Mouse (Mus musculus) kidney, embryonic 14.5 days (tissue): ENCODE data around the gene Hydin. TPM values are rescaled to one million over a fixed set of nuclear protein-coding genes. Genes with fewer than 3 reads are reported as not detected.
"Not testable (repeated sequence)": the region's sequence is repeated elsewhere in the genome, so short reads cannot be mapped to it uniquely, and the experiment has no call there.

Source experiments
- ATAC-seq: fragments of 200-750 bp; cut with Nextera tagmentation; 2 replicates; pipeline ENCODE4 v1.8.0; 2017; ENCODE audit warnings: moderate number of reproducible peaks, mild to moderate bottlenecking, moderate TSS enrichment, moderate library complexity; ENCODE audit not compliant: low FRiP score, low TSS enrichment
- H3K27ac ChIP-seq: fragments of 300-500 bp; sonication (generic); 2 replicates; pipeline ENCODE4 v1.5.1; 2014; ENCODE audit warnings: low read depth, mild to moderate bottlenecking, low read length, moderate library complexity, mixed read lengths
- H3K27me3 ChIP-seq: fragments of 300-500 bp; sonication (generic); 2 replicates; pipeline ENCODE4 v1.6.1; 2014; ENCODE audit warnings: mild to moderate bottlenecking, low read length; ENCODE audit not compliant: control insufficient read depth, insufficient read depth
- H3K36me3 ChIP-seq: fragments of 300-500 bp; sonication (generic); 2 replicates; pipeline ENCODE4 v1.6.1; 2014; ENCODE audit warnings: low read length, mixed read lengths; ENCODE audit not compliant: control insufficient read depth, insufficient read depth
- H3K4me1 ChIP-seq: fragments of 300-500 bp; sonication (generic); 2 replicates; pipeline ENCODE4 v1.6.1; 2014; ENCODE audit warnings: low read length, mixed read lengths; ENCODE audit not compliant: control insufficient read depth, insufficient read depth
- H3K4me2 ChIP-seq: fragments of 300-500 bp; sonication (generic); replicated peaks from 2 replicates; pipeline ENCODE4 v1.6.1; 2014; ENCODE audit warnings: low read depth, mild to moderate bottlenecking, low read length
- H3K4me3 ChIP-seq: fragments of 300-500 bp; sonication (generic); 2 replicates; pipeline ENCODE4 v1.5.1; 2014; ENCODE audit warnings: mild to moderate bottlenecking, low read length
- H3K9ac ChIP-seq: fragments of 300-500 bp; sonication (generic); 2 replicates; pipeline ENCODE4 v1.6.1; 2014; ENCODE audit warnings: low read depth, mild to moderate bottlenecking, low read length, moderate library complexity
- H3K9me3 ChIP-seq: fragments of 300-500 bp; sonication (generic); 2 replicates; pipeline ENCODE4 v1.6.1; 2016; ENCODE audit warnings: low read length; ENCODE audit not compliant: control insufficient read depth
- WGBS: fragments of 180-500 bp; shearing (Covaris S2); extraction: QIAGEN DNeasy Blood & Tissue Kit; methylation state at CpG from one replicate; pipeline ENCODE4 v1.1.7; 2014; 5-methylcytosine and 5-hydroxymethylcytosine counted together
- polyA plus RNA-seq: library from polyadenylated mRNA; unstranded; fragments of >200 nt; fragmentation: Nextera tagmentation; extraction: Ambion mirVana; gene quantifications from 2 replicates; pipeline ENCODE4 v1.2.1, GENCODE M21; 2014

The Hydin gene
- polyA plus RNA-seq, 1 experiment from 2014 or later: not detected

- 76% methylated on average over 4 of the region's 4 CpGs for WGBS
- Histone ChIP-seq H3K9me3 (no peaks in the 10 kb centered on the region), H3K27ac (no peak overlapping the region), H3K36me3 (no peaks in the 10 kb centered on the region), H3K4me3 (no peak overlapping the region), H3K9ac (no peak overlapping the region), H3K4me2 (no peak overlapping the region), H3K27me3 (no peaks in the 10 kb centered on the region), H3K4me1 (no peaks in the 10 kb centered on the region)
- no peak for ATAC-seq
These were observed 52.8 kb downstream of the Hydin start for GRCm38 (mm10) chr8:110319586-110319985.

GRCm38 (mm10) chr8:110321446-110321845 is 54.7 kb downstream of the Hydin start:
- Histone ChIP-seq H3K9ac (no peak overlapping the region), H3K36me3 (no peaks in the 10 kb centered on the region), H3K9me3 (no peaks in the 10 kb centered on the region), H3K4me2 (no peak overlapping the region), H3K27me3 (no peaks in the 10 kb centered on the region), H3K27ac (no peak overlapping the region), H3K4me3 (no peak overlapping the region), H3K4me1 (no peaks in the 10 kb centered on the region)
- WGBS: 68% methylated on average over 2 of the region's 2 CpGs
- ATAC-seq: no peak

GRCm38 (mm10) chr8:110323981-110324574 is 57.3 kb downstream of the Hydin start:
- H3K4me3 ChIP-seq: no peak overlapping the region
- H3K4me2 ChIP-seq: no peak overlapping the region
- no peaks in the 10 kb centered on the region for H3K9me3 ChIP-seq
- H3K36me3 ChIP-seq: no peaks in the 10 kb centered on the region
- H3K9ac ChIP-seq: no peak overlapping the region
- ATAC-seq: no peak
- no peaks in the 10 kb centered on the region for H3K27me3 ChIP-seq
- 73% methylated on average over 10 of the region's 10 CpGs for WGBS
- H3K27ac ChIP-seq: no peak overlapping the region
- no peaks in the 10 kb centered on the region for H3K4me1 ChIP-seq

- not testable (repeated sequence) for H3K36me3 ChIP-seq, H3K27ac ChIP-seq, H3K9me3 ChIP-seq, H3K4me3 ChIP-seq, H3K4me2 ChIP-seq, H3K9ac ChIP-seq, H3K4me1 ChIP-seq, ATAC-seq, H3K27me3 ChIP-seq
These were observed 60.3 kb downstream of the Hydin start for GRCm38 (mm10) chr8:110327120-110327519.

- Histone ChIP-seq H3K27me3 (no peaks in the 10 kb centered on the region), H3K4me3 (no peak overlapping the region), H3K9me3 (no peaks in the 10 kb centered on the region), H3K36me3 (no peaks in the 10 kb centered on the region), H3K4me2 (no peak overlapping the region), H3K4me1 (no peaks in the 10 kb centered on the region), H3K9ac (no peak overlapping the region), H3K27ac (no peak overlapping the region)
- 57% methylated on average over 7 of the region's 7 CpGs for WGBS
- no peak for ATAC-seq
These were observed 66.6 kb downstream of the Hydin start for GRCm38 (mm10) chr8:110333376-110333775.

- no peak overlapping the region for H3K27ac ChIP-seq
- H3K9me3 ChIP-seq: no peaks in the 10 kb centered on the region
- no peak for ATAC-seq
These were observed 72.7 kb downstream of the Hydin start for GRCm38 (mm10) chr8:110339447-110339846.

GRCm38 (mm10) chr8:110340090-110340703 is 73.4 kb downstream of the Hydin start:
- Histone ChIP-seq H3K9ac (no peak overlapping the region), H3K36me3 (no peaks in the 10 kb centered on the region), H3K4me3 (no peak overlapping the region), H3K27ac (no peak overlapping the region), H3K4me1 (no peaks in the 10 kb centered on the region), H3K27me3 (no peaks in the 10 kb centered on the region), H3K9me3 (no peaks in the 10 kb centered on the region), H3K4me2 (no peak overlapping the region)
- no peak for ATAC-seq
- 79% methylated on average over 12 of the region's 12 CpGs for WGBS

More at GRCm38 (mm10) chr8:110339447-110339846, 72.7 kb downstream of the Hydin start:
- WGBS: 82% methylated on average over 2 of the region's 2 CpGs
- Histone ChIP-seq H3K27me3 (no peaks in the 10 kb centered on the region), H3K4me1 (no peaks in the 10 kb centered on the region), H3K4me3 (no peak overlapping the region), H3K4me2 (no peak overlapping the region), H3K36me3 (no peaks in the 10 kb centered on the region), H3K9ac (no peak overlapping the region)

- Histone ChIP-seq H3K36me3 (no peaks in the 10 kb centered on the region), H3K9me3 (no peaks in the 10 kb centered on the region), H3K4me2 (no peak overlapping the region), H3K27ac (no peak overlapping the region), H3K4me3 (no peak overlapping the region), H3K9ac (no peak overlapping the region), H3K27me3 (no peaks in the 10 kb centered on the region), H3K4me1 (no peaks in the 10 kb centered on the region)
- 79% methylated on average over 12 of the region's 12 CpGs for WGBS
- ATAC-seq: no peak
These were observed 79.1 kb downstream of the Hydin start for GRCm38 (mm10) chr8:110345697-110346394.

GRCm38 (mm10) chr8:110346915-110347314 is 80.1 kb downstream of the Hydin start:
- no peaks in the 10 kb centered on the region for H3K4me1 ChIP-seq
- H3K9me3 ChIP-seq: no peaks in the 10 kb centered on the region
- H3K27me3 ChIP-seq: no peaks in the 10 kb centered on the region
- WGBS: 92% methylated on average over 1 of the region's 1 CpGs
- no peak for ATAC-seq
- H3K27ac ChIP-seq: no peak overlapping the region
- no peak overlapping the region for H3K9ac ChIP-seq
- no peak overlapping the region for H3K4me3 ChIP-seq
- H3K36me3 ChIP-seq: no peaks in the 10 kb centered on the region
- no peak overlapping the region for H3K4me2 ChIP-seq
